Mouse (Mus musculus) ES-E14 (cell line): Measurements from ENCODE around the gene Slc5a3.

Experiments
- CHD2 ChIP-seq: IDR thresholded peaks from 2 replicates; pipeline ENCODE4 v1.6.1; 2014; ENCODE audit warnings: mild to moderate bottlenecking, low read depth, low read length, inconsistent platforms
- HCFC1 ChIP-seq: IDR thresholded peaks from 2 replicates; pipeline ENCODE4 v1.6.1; 2012; ENCODE audit warnings: low read length, inconsistent platforms, borderline replicate concordance; ENCODE audit not compliant: insufficient read depth
- MAFK ChIP-seq: IDR thresholded peaks from 2 replicates; pipeline ENCODE4 v1.6.1; 2014; ENCODE audit warnings: mild to moderate bottlenecking, low read depth, low read length, inconsistent platforms; ENCODE audit not compliant: insufficient read depth
- ZC3H11A ChIP-seq: IDR thresholded peaks from 2 replicates; pipeline ENCODE4 v1.6.1; 2012; ENCODE audit warnings: low read depth, mild to moderate bottlenecking, inconsistent platforms, low read length, borderline replicate concordance
- ZNF384 ChIP-seq: IDR thresholded peaks from 2 replicates; pipeline ENCODE4 v1.6.1; 2012; ENCODE audit warnings: low read depth, low read length, inconsistent platforms

DNA sequence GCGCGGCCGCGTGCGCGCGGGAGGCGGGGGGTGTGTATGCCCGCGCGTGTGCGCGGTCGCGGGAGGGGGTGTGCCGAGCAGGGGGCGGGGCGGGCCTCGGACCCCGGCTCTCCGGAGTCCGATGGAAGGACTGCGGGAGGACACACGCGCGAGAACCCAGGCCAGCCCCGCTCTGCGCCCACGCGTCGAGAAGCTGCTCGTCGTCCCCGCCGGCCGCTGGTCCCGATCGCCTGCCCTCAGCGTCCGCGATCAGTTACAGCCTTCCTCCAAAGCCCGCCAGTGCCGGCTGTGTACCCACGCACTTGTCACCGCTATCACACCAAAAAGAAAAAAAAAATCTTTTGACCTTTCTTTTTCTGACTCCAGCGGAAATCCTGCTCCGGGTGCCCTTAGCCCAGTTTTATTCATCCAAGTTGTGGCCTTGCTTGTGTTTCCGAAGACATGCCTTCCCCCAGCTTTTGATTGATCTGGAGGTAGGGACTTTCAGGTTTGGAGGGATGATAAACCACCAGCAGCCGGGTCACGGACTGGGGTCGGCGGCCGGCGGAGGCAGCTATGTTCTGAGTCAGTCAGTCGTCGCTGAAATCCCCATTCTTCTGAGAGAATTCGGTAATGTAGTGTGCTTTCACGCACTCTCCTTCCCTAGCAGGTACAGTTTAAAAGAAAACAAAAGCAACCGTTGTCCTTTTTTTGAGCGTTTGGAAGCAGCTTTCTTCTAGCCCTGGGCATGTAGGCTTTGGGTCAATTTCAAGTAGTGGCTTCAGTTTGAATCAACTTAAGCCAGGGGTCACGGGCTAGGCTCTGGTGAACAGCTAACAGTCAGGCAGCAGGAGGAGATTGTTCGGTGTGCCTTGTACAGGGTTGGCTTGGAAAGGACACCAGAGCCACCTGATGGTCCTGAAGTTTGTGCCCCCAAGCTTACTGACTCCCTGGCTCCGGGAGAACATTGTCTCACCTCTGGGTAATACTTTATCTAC, 810 bp downstream of the Slc5a3 start:
- no peak for TF ChIP-seq ZC3H11A
- no peak for TF ChIP-seq MAFK
- no peak for TF ChIP-seq HCFC1
- TF ChIP-seq CHD2: no peak
- TF ChIP-seq ZNF384: no peak
